Mouse (Mus musculus) ES-E14 (cell line): ENCODE results near the gene Slc2a6. TPM values are rescaled to one million over a fixed set of nuclear protein-coding genes. Genes with fewer than 3 reads are reported as not detected.

ENCODE experiments used
- DNase-seq: peaks from one replicate; pipeline ENCODE4 v3.0.0-alpha.2; 2013; ENCODE audit warnings: low read depth, low spot score
- H3K27ac ChIP-seq: 2 replicates; pipeline ENCODE4 v1.5.1; 2012; ENCODE audit warnings: low read depth, mild to moderate bottlenecking, low read length, moderate library complexity, mixed read lengths; ENCODE audit not compliant: poor library complexity, insufficient read depth, severe bottlenecking
- H3K36me3 ChIP-seq: 2 replicates; pipeline ENCODE4 v1.6.1; 2012; ENCODE audit warnings: mild to moderate bottlenecking, low read length, moderate library complexity, mixed read lengths; ENCODE audit not compliant: control insufficient read depth, poor library complexity, insufficient read depth, severe bottlenecking
- H3K4me1 ChIP-seq, 2 experiments: fragments of 150-350 bp in 1 of 2; sonication (generic) in 1 of 2; 2 replicates each; pipeline ENCODE4 v1.6.1; 2012; ENCODE audit warnings: low read length in 2 of 2, mild to moderate bottlenecking in 1 of 2, mixed read lengths in 1 of 2; ENCODE audit not compliant: control insufficient read depth in 2 of 2, insufficient read depth in 2 of 2, poor library complexity in 1 of 2
- H3K4me3 ChIP-seq, 2 experiments: fragments of 150-350 bp in 1 of 2; sonication (generic) in 1 of 2; 2 replicates each; pipeline ENCODE4 v1.5.1; 2012; ENCODE audit warnings: low read length in 2 of 2, low read depth in 1 of 2, mild to moderate bottlenecking in 1 of 2, mixed read lengths in 1 of 2; ENCODE audit not compliant: insufficient read depth in 1 of 2, poor library complexity in 1 of 2, severe bottlenecking in 1 of 2
- H3K9ac ChIP-seq: 2 replicates; pipeline ENCODE4 v1.6.1; 2012; ENCODE audit warnings: low read depth, mild to moderate bottlenecking, low read length, mixed read lengths; ENCODE audit not compliant: poor library complexity, insufficient read depth, severe bottlenecking
- H3K9me3 ChIP-seq: fragments of 150-350 bp; sonication (generic); 2 replicates; pipeline ENCODE4 v1.6.1; 2012; ENCODE audit warnings: low read depth, mild to moderate bottlenecking, low read length; ENCODE audit not compliant: control insufficient read depth, insufficient read depth
- CHD2 ChIP-seq: IDR thresholded peaks from 2 replicates; pipeline ENCODE4 v1.6.1; 2014; ENCODE audit warnings: mild to moderate bottlenecking, low read depth, low read length, inconsistent platforms
- HCFC1 ChIP-seq: IDR thresholded peaks from 2 replicates; pipeline ENCODE4 v1.6.1; 2012; ENCODE audit warnings: low read length, inconsistent platforms, borderline replicate concordance; ENCODE audit not compliant: insufficient read depth
- MAFK ChIP-seq: IDR thresholded peaks from 2 replicates; pipeline ENCODE4 v1.6.1; 2014; ENCODE audit warnings: mild to moderate bottlenecking, low read depth, low read length, inconsistent platforms; ENCODE audit not compliant: insufficient read depth
- ZC3H11A ChIP-seq: IDR thresholded peaks from 2 replicates; pipeline ENCODE4 v1.6.1; 2012; ENCODE audit warnings: low read depth, mild to moderate bottlenecking, inconsistent platforms, low read length, borderline replicate concordance
- ZNF384 ChIP-seq: IDR thresholded peaks from 2 replicates; pipeline ENCODE4 v1.6.1; 2012; ENCODE audit warnings: low read depth, low read length, inconsistent platforms
- in situ Hi-C, 2 experiments: fragments of 600-800 bp; cut with MboI; formaldehyde crosslinking; loops; one replicate each; pipeline ENCODE4 v1.15.1; 2025; ENCODE audit warnings: low sequenced_read_pairs in 2 of 2, inconsistent platforms in 1 of 2; ENCODE audit not compliant: unreplicated experiment in 2 of 2
- total RNA-seq: library from RNA; depleted of rRNA; stranded (reverse); fragments of 300-350 nt; gene quantifications from 2 replicates; pipeline ENCODE4 v1.2.3, GENCODE M21; 2012

Gene Slc2a6
- total RNA-seq, 1 experiment, result 1.2 TPM

- Histone ChIP-seq H3K9me3 (no peaks in the 10 kb centered on the region), H3K36me3 (no peaks in the 10 kb centered on the region), H3K27ac (no peak overlapping the region), H3K4me3 (no peak overlapping the region), H3K4me1 (no peaks in the 10 kb centered on the region), H3K9ac (no peak overlapping the region)
- in situ Hi-C loops, result no loop called here
- DNase-seq, result no peak
- TF ChIP-seq MAFK (no peak), HCFC1 (no peak), CHD2 (no peak), ZNF384 (no peak), ZC3H11A (no peak)
Measured at GRCm38 (mm10) chr2:27067124-27067523, 39.3 kb upstream of the Slc2a6 start.

DNA sequence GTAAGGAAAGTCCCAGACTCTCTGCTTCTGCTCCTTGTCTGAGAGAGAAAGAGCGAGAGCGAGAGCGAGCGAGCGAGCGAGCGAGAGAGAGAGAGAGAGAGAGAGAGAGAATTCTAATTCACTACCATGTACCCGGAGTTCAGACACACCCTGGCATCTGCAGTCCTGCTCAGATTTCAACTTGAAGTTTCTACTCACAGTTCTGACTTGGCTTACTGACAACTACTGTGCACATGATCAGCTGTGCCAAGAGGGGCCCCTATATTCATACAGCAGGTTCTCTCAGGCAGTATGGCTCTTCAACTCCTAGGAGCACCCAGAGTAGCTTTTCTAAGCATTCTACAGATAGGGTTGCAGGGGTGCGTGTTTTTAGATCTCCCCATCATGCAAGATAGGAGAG, 31.4 kb upstream of the Slc2a6 start:
- H3K36me3 ChIP-seq, result no peaks in the 10 kb centered on the region
- H3K4me1 ChIP-seq, result no peaks in the 10 kb centered on the region
- no peaks in the 10 kb centered on the region for H3K9me3 ChIP-seq
- H3K4me3 ChIP-seq, result no peak overlapping the region
- in situ Hi-C loops, result no loop called here
- no peak overlapping the region for H3K27ac ChIP-seq
- TF ChIP-seq ZC3H11A (no peak), ZNF384 (no peak), MAFK (no peak), CHD2 (no peak), HCFC1 (no peak)
- DNase-seq, result no peak
- no peak overlapping the region for H3K9ac ChIP-seq

GRCm38 (mm10) chr2:27058751-27059150, 31.0 kb upstream of the Slc2a6 start:
- H3K9ac ChIP-seq, result no peak overlapping the region
- no peak overlapping the region for H3K4me3 ChIP-seq
- H3K4me1 ChIP-seq, result no peaks in the 10 kb centered on the region
- no peaks in the 10 kb centered on the region for H3K9me3 ChIP-seq
- in situ Hi-C loops, result no loop called here
- TF ChIP-seq ZC3H11A (no peak), CHD2 (no peak), MAFK (no peak), HCFC1 (no peak), ZNF384 (no peak)
- no peaks in the 10 kb centered on the region for H3K36me3 ChIP-seq
- no peak for DNase-seq
- H3K27ac ChIP-seq, result no peak overlapping the region

DNA sequence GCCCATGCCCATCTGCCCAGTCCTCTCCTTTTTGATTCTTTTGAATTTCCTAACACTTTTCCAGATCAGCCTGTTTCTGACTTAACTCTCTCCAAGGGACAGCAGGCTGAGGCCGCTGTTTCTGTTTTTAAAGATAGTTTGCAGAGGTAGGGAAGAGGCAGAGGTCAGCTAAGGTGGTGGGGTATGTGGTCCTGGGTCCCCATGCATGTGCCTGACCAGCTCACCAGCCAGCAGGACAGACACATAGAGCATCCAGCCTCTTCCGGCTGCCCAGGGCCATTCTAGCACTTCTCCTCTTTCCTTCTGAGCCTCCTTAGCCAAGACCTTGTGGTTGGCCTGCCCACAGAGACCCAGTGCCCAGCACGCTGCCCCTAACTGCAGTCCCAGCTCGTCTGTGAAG, 30.5 kb upstream of the Slc2a6 start:
- no peaks in the 10 kb centered on the region for H3K4me1 ChIP-seq
- DNase-seq, result no peak
- no peaks in the 10 kb centered on the region for H3K36me3 ChIP-seq
- H3K9me3 ChIP-seq, result no peaks in the 10 kb centered on the region
- TF ChIP-seq ZC3H11A, result no peak
- TF ChIP-seq HCFC1, result no peak
- TF ChIP-seq ZNF384, result no peak
- TF ChIP-seq MAFK, result no peak
- no peak for TF ChIP-seq CHD2
- no peak overlapping the region for H3K27ac ChIP-seq
- H3K4me3 ChIP-seq, result no peak overlapping the region
- in situ Hi-C loops, result no loop called here
- no peak overlapping the region for H3K9ac ChIP-seq

DNA sequence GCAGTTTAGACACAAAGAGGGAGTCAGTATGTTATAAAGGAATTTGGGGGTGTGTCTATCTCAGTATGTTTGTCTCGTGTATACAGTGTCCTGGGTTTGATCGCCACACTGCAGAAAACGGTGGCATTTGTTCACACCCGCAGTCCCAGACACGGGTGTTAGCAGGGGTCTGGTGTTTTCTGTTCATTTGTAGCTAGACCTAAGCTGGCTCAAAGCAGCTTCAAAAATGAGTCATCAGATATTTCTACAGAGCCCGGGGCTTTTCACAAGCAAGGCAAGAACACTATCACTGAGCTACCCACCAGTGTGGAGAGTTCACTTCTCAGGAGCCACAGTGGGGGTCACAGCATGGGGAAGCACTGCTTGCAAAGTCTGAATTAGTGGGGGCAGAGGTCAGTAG, 21.6 kb upstream of the Slc2a6 start:
- no peak for DNase-seq
- H3K27ac ChIP-seq, result no peak overlapping the region
- in situ Hi-C loops, result loop anchor here (10.0 kb wide), 1 partner anchor 185 kb away; no protein-coding TSS in a partner anchor

More for the DNA sequence above, 21.6 kb upstream of the Slc2a6 start:
- TF ChIP-seq MAFK, result no peak
- no peak for TF ChIP-seq ZC3H11A
- TF ChIP-seq HCFC1, result no peak
- no peak for TF ChIP-seq ZNF384
- TF ChIP-seq CHD2, result no peak
- no peaks in the 10 kb centered on the region for H3K9me3 ChIP-seq
- no peaks in the 10 kb centered on the region for H3K36me3 ChIP-seq
- H3K4me3 ChIP-seq, result no peak overlapping the region
- no peaks in the 10 kb centered on the region for H3K4me1 ChIP-seq
- H3K9ac ChIP-seq, result no peak overlapping the region
